Mouse (Mus musculus): Measurements from ENCODE around the gene Ror2.

Ror2 gene

GRCm38 (mm10) chr13:53233826-53234786, 51.8 kb downstream of the Ror2 start:
- no peak for DNase-seq (ENCODE audit: low read depth)

- no peak for DNase-seq (ENCODE audit: low read depth)
Observed at GRCm38 (mm10) chr13:53233381-53233780, 52.5 kb downstream of the Ror2 start.

GRCm38 (mm10) chr13:53232419-53232818, 53.5 kb downstream of the Ror2 start:
- no peak for DNase-seq (ENCODE audit: low read depth)

- no peak for DNase-seq (ENCODE audit: low read depth)
Observed at GRCm38 (mm10) chr13:53230446-53231161, 55.3 kb downstream of the Ror2 start.

- DNase-seq (ENCODE audit: low read depth): no peak
Observed at GRCm38 (mm10) chr13:53227019-53227418, 58.9 kb downstream of the Ror2 start.

GRCm38 (mm10) chr13:53226461-53226860, 59.5 kb downstream of the Ror2 start:
- no peak for DNase-seq (ENCODE audit: low read depth)

- DNase-seq (ENCODE audit: low read depth): no peak
Observed at GRCm38 (mm10) chr13:53225925-53226324, 60.0 kb downstream of the Ror2 start.

GRCm38 (mm10) chr13:53221176-53221575, 64.7 kb downstream of the Ror2 start:
- no peak for DNase-seq (ENCODE audit: low read depth)

GRCm38 (mm10) chr13:53219889-53220288, 66.0 kb downstream of the Ror2 start:
- DNase-seq (ENCODE audit: low read depth): no peak

GRCm38 (mm10) chr13:53219391-53219790, 66.5 kb downstream of the Ror2 start:
- no peak for DNase-seq (ENCODE audit: low read depth)

GRCm38 (mm10) chr13:53217396-53217975, 68.4 kb downstream of the Ror2 start:
- DNase-seq (ENCODE audit: low read depth): no peak

- DNase-seq (ENCODE audit: low read depth): no peak
Observed at GRCm38 (mm10) chr13:53211971-53212733, 73.8 kb downstream of the Ror2 start.

- DNase-seq (ENCODE audit: low read depth): no peak
Observed at GRCm38 (mm10) chr13:53208556-53208955, 77.4 kb downstream of the Ror2 start.

GRCm38 (mm10) chr13:53205128-53205911, 80.6 kb downstream of the Ror2 start:
- DNase-seq (ENCODE audit: low read depth): no peak

GRCm38 (mm10) chr13:53202439-53202830, 83.5 kb downstream of the Ror2 start:
- DNase-seq (ENCODE audit: low read depth): no peak

GRCm38 (mm10) chr13:53201628-53202438, 84.1 kb downstream of the Ror2 start:
- no peak for DNase-seq (ENCODE audit: low read depth)

GRCm38 (mm10) chr13:53200121-53200520, 85.8 kb downstream of the Ror2 start:
- no peak for DNase-seq (ENCODE audit: low read depth)

GRCm38 (mm10) chr13:53199262-53199661, 86.7 kb downstream of the Ror2 start:
- no peak for DNase-seq (ENCODE audit: low read depth)

GRCm38 (mm10) chr13:53196690-53197089, 89.2 kb downstream of the Ror2 start:
- DNase-seq (ENCODE audit: low read depth): peak; percentile 3

GRCm38 (mm10) chr13:53195951-53196677, 89.8 kb downstream of the Ror2 start:
- DNase-seq (ENCODE audit: low read depth): no peak
